Mouse (Mus musculus): ENCODE measurements at regions not wholly inside any gene's neighbourhood (a gene's known extent, or its start where the extent isn't known, plus 50 kb on each side); places are given as distances from the start of the nearest gene placed in this dataset.

DNA sequence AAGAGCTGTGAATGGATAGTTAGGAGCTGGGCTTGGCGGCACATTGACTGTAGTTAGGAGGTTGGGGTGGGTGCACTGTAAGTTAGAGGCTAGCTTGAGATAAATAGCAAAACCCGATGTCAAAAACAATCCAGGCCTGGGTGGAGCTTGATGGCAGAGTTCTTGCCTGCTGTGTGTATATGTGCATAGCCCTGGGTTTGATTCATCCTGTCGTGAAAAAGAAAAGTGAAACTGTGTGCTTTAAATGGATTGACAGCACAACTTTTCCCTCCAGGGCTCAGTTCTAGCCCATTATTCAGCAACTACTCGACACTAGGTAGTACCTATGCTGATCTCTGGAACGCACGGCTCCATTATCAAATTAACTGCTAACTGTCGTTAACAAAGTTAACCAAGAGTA, 56.7 kb upstream of the 4930470P17Rik start:
- Histone ChIP-seq H3K27me3 (ENCODE audit: control insufficient read depth, insufficient read depth, low read length) (no peaks in the 10 kb centered on the region), H3K36me3 (ENCODE audit: control insufficient read depth, insufficient read depth, low read length) (no peaks in the 10 kb centered on the region), H3K4me1 (ENCODE audit: control insufficient read depth, insufficient read depth, low read length) (peaks cover 2% of the 10 kb centered on the region), H3K27ac (ENCODE audit: control insufficient read depth, insufficient read depth, low read depth, low read length) (no peak overlapping the region), H3K4me3 (ENCODE audit: control insufficient read depth, low read depth, low read length) (no peak overlapping the region)
- TF ChIP-seq POLR2A (IDR thresholded peaks at IDR 0.05; ENCODE audit: control insufficient read depth, low read depth, low read length), result no peak
- TF ChIP-seq CTCF (IDR thresholded peaks at IDR 0.05; ENCODE audit: control insufficient read depth, insufficient read depth, insufficient replicate concordance, low read depth, low read length), result no peak

DNA sequence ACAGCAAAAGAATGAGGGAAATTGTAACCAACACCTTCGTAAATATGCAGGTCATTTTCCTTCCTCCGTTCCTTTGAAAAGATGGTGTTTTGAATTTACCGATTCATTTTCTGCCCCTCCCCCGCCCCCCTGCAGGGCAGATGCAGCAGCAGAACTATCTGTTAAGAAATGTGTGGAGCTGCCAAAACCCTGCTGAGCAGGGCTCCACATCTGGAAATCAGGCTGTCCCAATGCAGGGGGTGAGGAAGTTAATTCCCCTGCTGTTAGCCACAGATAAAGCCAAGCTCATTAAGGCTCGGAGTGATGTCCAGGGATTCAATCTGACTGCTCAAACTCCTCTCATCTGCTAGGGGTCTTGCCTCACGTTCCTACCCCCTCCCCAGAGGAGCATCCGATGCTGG, 56.0 kb upstream of the 4930470P17Rik start:
- Histone ChIP-seq H3K4me3 (ENCODE audit: control insufficient read depth, low read depth, low read length) (no peak overlapping the region), H3K36me3 (ENCODE audit: control insufficient read depth, insufficient read depth, low read length) (no peaks in the 10 kb centered on the region), H3K4me1 (ENCODE audit: control insufficient read depth, insufficient read depth, low read length) (peaks cover 2% of the 10 kb centered on the region), H3K27ac (ENCODE audit: control insufficient read depth, insufficient read depth, low read depth, low read length) (no peak overlapping the region), H3K27me3 (ENCODE audit: control insufficient read depth, insufficient read depth, low read length) (no peaks in the 10 kb centered on the region)
- no peak for TF ChIP-seq POLR2A (IDR thresholded peaks at IDR 0.05; ENCODE audit: control insufficient read depth, low read depth, low read length)
- TF ChIP-seq CTCF (IDR thresholded peaks at IDR 0.05; ENCODE audit: control insufficient read depth, insufficient read depth, insufficient replicate concordance, low read depth, low read length), result no peak

DNA sequence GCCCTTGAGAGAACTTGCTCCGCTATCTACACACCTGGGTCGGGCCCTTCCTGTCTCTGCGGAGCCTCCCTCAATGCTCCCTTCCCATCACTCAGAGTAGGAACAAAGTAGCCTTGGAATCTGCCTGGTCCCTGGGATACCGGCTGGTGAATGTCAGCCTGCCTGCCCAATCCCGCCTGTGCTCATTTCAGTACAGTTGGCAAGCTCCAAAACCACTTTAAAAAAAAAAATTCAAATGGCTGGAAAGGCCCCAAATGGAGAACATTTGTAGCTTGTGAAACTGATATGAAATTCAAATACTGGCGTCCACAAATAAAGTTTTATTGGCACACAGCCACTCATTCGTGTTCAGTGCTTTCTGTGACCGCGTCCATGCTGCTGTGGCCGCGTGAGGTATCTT, 50.3 kb upstream of the 4930470P17Rik start:
- Histone ChIP-seq H3K36me3 (ENCODE audit: control insufficient read depth, insufficient read depth, low read length) (no peaks in the 10 kb centered on the region), H3K27me3 (ENCODE audit: control insufficient read depth, insufficient read depth, low read length) (no peaks in the 10 kb centered on the region), H3K4me3 (ENCODE audit: control insufficient read depth, low read depth, low read length) (no peak overlapping the region), H3K4me1 (ENCODE audit: control insufficient read depth, insufficient read depth, low read length) (peaks cover 9% of the 10 kb centered on the region), H3K27ac (ENCODE audit: control insufficient read depth, insufficient read depth, low read depth, low read length) (no peak overlapping the region)
- TF ChIP-seq POLR2A (IDR thresholded peaks at IDR 0.05; ENCODE audit: control insufficient read depth, low read depth, low read length), result no peak
- TF ChIP-seq CTCF (IDR thresholded peaks at IDR 0.05; ENCODE audit: control insufficient read depth, insufficient read depth, insufficient replicate concordance, low read depth, low read length), result no peak

Data from testis, adult 2 months (tissue).